Mouse (Mus musculus): ENCODE data around the gene Cblc.
A peak's percentile ranks its signal among the peaks of the same experiment; 100 is the strongest.

DNA sequence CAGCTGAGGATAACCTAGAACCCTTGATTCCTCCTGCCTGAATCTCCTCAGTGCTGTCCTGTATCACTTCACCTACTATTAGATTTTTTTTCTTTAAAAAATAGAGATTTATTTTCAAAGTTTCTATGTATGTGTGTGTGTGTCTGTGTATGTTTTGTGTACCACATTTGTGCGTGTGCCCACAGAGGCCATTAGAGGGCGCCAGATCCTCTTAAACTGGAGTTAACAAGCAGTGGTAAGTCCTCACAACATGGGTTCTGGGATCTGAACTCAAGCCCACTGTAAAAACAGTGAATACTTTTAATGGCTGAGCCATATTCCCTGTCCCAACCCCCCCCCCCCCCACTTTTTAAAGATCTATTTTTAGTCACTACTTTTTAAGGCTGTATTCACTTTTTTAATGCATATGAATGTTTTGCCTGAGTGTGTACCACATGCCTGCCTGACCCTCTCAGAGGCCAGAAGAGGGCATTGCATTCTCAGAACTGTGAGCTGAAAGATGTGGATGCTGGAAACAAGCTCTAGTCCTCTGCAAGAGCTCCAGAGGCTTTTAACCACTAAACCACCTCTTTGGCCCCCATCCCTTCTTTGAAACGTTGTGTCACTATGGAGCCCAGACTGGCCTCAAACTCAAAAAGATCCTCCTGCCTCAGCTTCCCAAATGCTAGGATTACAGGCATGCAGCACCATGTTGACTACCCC, 23.9 kb upstream of the Cblc start:
- TF ChIP-seq POLR2A (IDR thresholded peaks at IDR 0.05; ENCODE audit: extremely low read depth, insufficient read depth, low read length) (no peak), CTCF (IDR thresholded peaks at IDR 0.05; ENCODE audit: low read depth, low read length) (peak; percentile 48)
